Mouse (Mus musculus) midbrain, embryonic 11.5 days (tissue): ENCODE measurements around the gene Rims1. TPM values are rescaled to one million over a fixed set of nuclear protein-coding genes. Genes with fewer than 3 reads are reported as not detected.

Source experiments
- ATAC-seq: fragments of 200-750 bp; cut with Nextera tagmentation; 2 replicates; pipeline ENCODE4 v1.8.0; 2017; ENCODE audit warnings: moderate TSS enrichment, moderate library complexity; ENCODE audit not compliant: low FRiP score
- DNase-seq: peaks from one replicate; pipeline ENCODE4 v3.0.0; 2015; ENCODE audit warnings: low spot score; ENCODE audit errors: missing footprints
- H3K27ac ChIP-seq: fragments of 300-500 bp; sonication (generic); 2 replicates; pipeline ENCODE4 v1.5.1; 2014; ENCODE audit warnings: low read depth, low read length
- H3K27me3 ChIP-seq: fragments of 300-500 bp; sonication (generic); 2 replicates; pipeline ENCODE4 v1.6.1; 2014; ENCODE audit warnings: mild to moderate bottlenecking, low read length, moderate library complexity, mixed read lengths; ENCODE audit not compliant: control insufficient read depth, insufficient read depth
- H3K36me3 ChIP-seq: fragments of 300-500 bp; sonication (generic); 2 replicates; pipeline ENCODE4 v1.6.1; 2014; ENCODE audit warnings: mild to moderate bottlenecking, low read length, moderate library complexity, mixed read lengths; ENCODE audit not compliant: control insufficient read depth, insufficient read depth
- H3K4me1 ChIP-seq: fragments of 300-500 bp; sonication (generic); 2 replicates; pipeline ENCODE4 v1.6.1; 2014; ENCODE audit warnings: low read length; ENCODE audit not compliant: control insufficient read depth, insufficient read depth
- H3K4me2 ChIP-seq: fragments of 300-500 bp; sonication (generic); 2 replicates; pipeline ENCODE4 v1.6.1; 2014; ENCODE audit warnings: mild to moderate bottlenecking, moderate library complexity
- H3K4me3 ChIP-seq: fragments of 300-500 bp; sonication (generic); 2 replicates; pipeline ENCODE4 v1.5.1; 2014; ENCODE audit warnings: low read depth, low read length
- H3K9ac ChIP-seq: fragments of 300-500 bp; sonication (generic); 2 replicates; pipeline ENCODE4 v1.6.1; 2014; ENCODE audit warnings: low read length
- H3K9me3 ChIP-seq: fragments of 300-500 bp; sonication (generic); 2 replicates; pipeline ENCODE4 v1.6.1; 2016; ENCODE audit warnings: low read length; ENCODE audit not compliant: control insufficient read depth
- WGBS: fragments of 180-500 bp; shearing (Covaris S2); extraction: QIAGEN DNeasy Blood & Tissue Kit; methylation state at CpG from one replicate; pipeline ENCODE4 v1.1.7; 2014; 5-methylcytosine and 5-hydroxymethylcytosine counted together
- polyA plus RNA-seq: library from polyadenylated mRNA; unstranded; fragments of >200 nt; fragmentation: Nextera tagmentation; extraction: Ambion mirVana; gene quantifications from 2 replicates; pipeline ENCODE4 v1.2.1, GENCODE M21; 2014

Gene Rims1
- polyA plus RNA-seq, 1 experiment from 2014 or later = 3.6 TPM

- WGBS = 89% methylated on average over 7 of the region's 7 CpGs
- no peak overlapping the region for H3K27ac ChIP-seq
Measured at GRCm38 (mm10) chr1:22410173-22410572, 395.6 kb downstream of the Rims1 start.

DNA sequence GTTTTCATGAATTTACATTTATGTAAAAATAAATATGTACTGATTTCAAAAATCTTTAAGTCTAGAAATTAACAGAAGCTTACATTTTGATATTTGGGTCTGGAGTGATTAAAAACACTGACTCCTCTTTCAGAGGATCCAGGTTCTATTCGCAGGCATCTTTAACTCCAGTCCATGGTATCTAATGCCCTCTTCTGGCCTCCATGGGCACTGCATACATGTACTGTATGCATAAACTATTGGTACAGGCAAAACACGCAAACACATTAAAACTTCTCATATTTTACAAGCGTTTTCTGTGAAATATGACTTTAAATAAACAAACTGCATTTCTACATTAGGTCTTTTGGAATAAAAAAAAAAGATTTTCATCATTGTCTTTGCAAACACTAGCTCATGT is 419.4 kb downstream of the Rims1 start:
- H3K27ac ChIP-seq = no peak overlapping the region
- no peaks in the 10 kb centered on the region for H3K4me1 ChIP-seq
- 66% methylated on average over 3 of the region's 3 CpGs for WGBS
- H3K4me3 ChIP-seq = no peak overlapping the region
- no peaks in the 10 kb centered on the region for H3K9me3 ChIP-seq
- H3K9ac ChIP-seq = no peak overlapping the region
- no peak overlapping the region for H3K4me2 ChIP-seq
- H3K36me3 ChIP-seq = no peaks in the 10 kb centered on the region
- no peaks in the 10 kb centered on the region for H3K27me3 ChIP-seq
- ATAC-seq = no peak
- no peak for DNase-seq

More at GRCm38 (mm10) chr1:22410173-22410572, 395.6 kb downstream of the Rims1 start:
- no peak overlapping the region for H3K4me3 ChIP-seq
- DNase-seq (no peak), ATAC-seq (no peak)
- H3K27me3 ChIP-seq = no peaks in the 10 kb centered on the region
- no peaks in the 10 kb centered on the region for H3K9me3 ChIP-seq
- H3K4me2 ChIP-seq = no peak overlapping the region
- no peaks in the 10 kb centered on the region for H3K4me1 ChIP-seq
- no peaks in the 10 kb centered on the region for H3K36me3 ChIP-seq
- no peak overlapping the region for H3K9ac ChIP-seq

DNA sequence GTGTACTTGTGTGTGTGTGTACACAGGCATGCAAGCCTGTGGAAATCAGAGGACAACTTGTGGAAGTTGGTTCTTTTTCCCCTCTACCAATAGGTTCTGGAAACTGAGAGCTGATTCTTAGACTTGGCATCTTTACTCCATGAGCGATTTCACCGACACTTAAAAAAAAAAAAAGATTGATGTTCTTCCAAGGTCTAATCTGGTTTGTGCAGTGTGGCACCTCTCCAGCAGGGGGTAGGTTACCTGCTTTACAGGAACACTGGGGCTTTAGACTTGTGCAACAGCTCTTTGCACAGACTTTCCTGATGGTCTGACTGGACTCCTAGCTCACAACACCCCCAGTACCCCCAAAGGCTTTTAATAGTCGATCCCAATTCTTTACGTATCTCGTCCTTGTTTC is 428.1 kb downstream of the Rims1 start:
- Histone ChIP-seq H3K4me3 (no peak overlapping the region), H3K9me3 (no peaks in the 10 kb centered on the region), H3K36me3 (no peaks in the 10 kb centered on the region), H3K27ac (no peak overlapping the region), H3K4me2 (no peak overlapping the region), H3K27me3 (no peaks in the 10 kb centered on the region), H3K4me1 (no peaks in the 10 kb centered on the region), H3K9ac (no peak overlapping the region)
- DNase-seq (no peak), ATAC-seq (no peak)
- WGBS = 77% methylated on average over 5 of the region's 5 CpGs

- Histone ChIP-seq H3K9me3 (no peaks in the 10 kb centered on the region), H3K36me3 (no peaks in the 10 kb centered on the region), H3K4me1 (no peaks in the 10 kb centered on the region), H3K27me3 (no peaks in the 10 kb centered on the region), H3K9ac (no peak overlapping the region), H3K27ac (no peak overlapping the region), H3K4me2 (no peak overlapping the region), H3K4me3 (no peak overlapping the region)
- DNase-seq (no peak), ATAC-seq (no peak)
- 55% methylated on average over 6 of the region's 6 CpGs for WGBS
Measured at GRCm38 (mm10) chr1:22377062-22377461, 428.7 kb downstream of the Rims1 start.

GRCm38 (mm10) chr1:22356209-22356608 is 449.6 kb downstream of the Rims1 start:
- no peak overlapping the region for H3K27ac ChIP-seq
- ATAC-seq (no peak), DNase-seq (no peak)
- no peaks in the 10 kb centered on the region for H3K9me3 ChIP-seq
- no peaks in the 10 kb centered on the region for H3K27me3 ChIP-seq
- H3K4me3 ChIP-seq = no peak overlapping the region
- no peaks in the 10 kb centered on the region for H3K36me3 ChIP-seq
- no peak overlapping the region for H3K9ac ChIP-seq
- H3K4me2 ChIP-seq = no peak overlapping the region
- no peaks in the 10 kb centered on the region for H3K4me1 ChIP-seq
- WGBS = 88% methylated on average over 2 of the region's 2 CpGs

GRCm38 (mm10) chr1:22353687-22354086 is 452.1 kb downstream of the Rims1 start:
- Histone ChIP-seq H3K4me3 (no peak overlapping the region), H3K9me3 (no peaks in the 10 kb centered on the region), H3K27me3 (no peaks in the 10 kb centered on the region), H3K4me1 (no peaks in the 10 kb centered on the region), H3K9ac (no peak overlapping the region), H3K4me2 (no peak overlapping the region), H3K27ac (no peak overlapping the region), H3K36me3 (no peaks in the 10 kb centered on the region)
- DNase-seq (no peak), ATAC-seq (no peak)
- WGBS = 78% methylated on average over 4 of the region's 4 CpGs

DNA sequence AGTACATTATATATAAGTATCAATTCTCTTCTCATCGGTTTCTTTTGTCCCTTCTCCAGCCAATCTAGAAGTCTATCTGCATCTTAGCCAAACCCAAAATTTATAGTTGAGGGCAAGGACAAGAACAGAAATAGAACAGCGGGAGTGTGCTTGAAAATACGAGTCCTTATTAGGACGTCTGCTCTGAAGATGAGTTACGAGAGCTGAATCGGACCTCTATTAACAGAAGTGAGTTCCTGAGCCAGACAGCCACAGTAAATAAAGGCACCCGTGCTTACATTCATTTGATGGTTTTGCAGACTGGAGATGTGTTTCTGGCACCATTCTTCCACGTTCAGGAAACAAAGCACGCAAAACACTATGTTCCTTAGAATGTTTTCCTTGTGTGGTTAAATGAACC is 466.9 kb downstream of the Rims1 start:
- no peak overlapping the region for H3K27ac ChIP-seq
- 81% methylated on average over 9 of the region's 9 CpGs for WGBS

DNA sequence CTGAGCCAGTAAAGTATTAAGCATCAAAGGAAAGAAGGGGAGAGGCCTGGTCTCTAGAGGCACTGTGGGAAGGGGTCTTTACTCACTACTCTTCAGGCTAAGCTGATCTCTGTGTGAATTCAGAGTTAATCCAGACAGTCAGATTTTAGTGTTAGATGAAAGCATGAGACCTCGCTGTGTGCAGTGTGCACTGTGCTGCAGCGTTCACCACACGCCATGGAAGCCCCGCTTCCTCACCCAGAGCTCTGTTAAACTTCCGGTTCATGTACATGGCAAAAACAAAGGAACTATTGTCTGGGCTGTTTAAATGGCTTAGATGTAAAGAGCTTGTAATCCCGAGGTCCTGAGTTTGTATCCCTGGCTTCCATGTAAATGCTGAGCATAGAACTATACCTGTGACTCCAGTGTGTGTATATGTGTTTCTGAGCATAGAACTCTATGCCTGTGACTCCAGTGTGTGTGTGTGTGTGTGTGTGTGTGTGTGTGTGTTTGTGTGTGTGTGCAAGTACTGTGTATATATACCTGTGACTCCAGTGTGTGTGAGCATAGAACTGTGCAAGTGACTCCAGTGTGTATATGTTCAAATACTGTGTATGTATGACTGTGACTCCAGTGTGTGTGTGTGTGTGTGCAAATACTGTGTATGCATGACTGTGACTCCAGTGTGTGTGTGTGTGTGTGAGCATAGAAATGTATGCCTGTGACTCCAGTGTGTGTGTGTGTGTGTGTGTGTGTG is 484.7 kb downstream of the Rims1 start:
- H3K27ac ChIP-seq = no peak overlapping the region
- no peaks in the 10 kb centered on the region for H3K9me3 ChIP-seq
- DNase-seq (peak; percentile 88), ATAC-seq (peak; percentile 64)
- peaks cover 4% of the 10 kb centered on the region for H3K4me1 ChIP-seq
- no peak overlapping the region for H3K9ac ChIP-seq
- no peak overlapping the region for H3K4me3 ChIP-seq
- H3K27me3 ChIP-seq = no peaks in the 10 kb centered on the region
- WGBS = 38% methylated on average over 6 of the region's 6 CpGs
- H3K36me3 ChIP-seq = no peaks in the 10 kb centered on the region
- no peak overlapping the region for H3K4me2 ChIP-seq

More for the DNA sequence above, 466.9 kb downstream of the Rims1 start:
- no peak overlapping the region for H3K4me3 ChIP-seq
- H3K9ac ChIP-seq = no peak overlapping the region
- no peaks in the 10 kb centered on the region for H3K9me3 ChIP-seq
- ATAC-seq = no peak
- H3K36me3 ChIP-seq = no peaks in the 10 kb centered on the region
- no peaks in the 10 kb centered on the region for H3K4me1 ChIP-seq
- DNase-seq = no peak
- no peaks in the 10 kb centered on the region for H3K27me3 ChIP-seq
- no peak overlapping the region for H3K4me2 ChIP-seq

DNA sequence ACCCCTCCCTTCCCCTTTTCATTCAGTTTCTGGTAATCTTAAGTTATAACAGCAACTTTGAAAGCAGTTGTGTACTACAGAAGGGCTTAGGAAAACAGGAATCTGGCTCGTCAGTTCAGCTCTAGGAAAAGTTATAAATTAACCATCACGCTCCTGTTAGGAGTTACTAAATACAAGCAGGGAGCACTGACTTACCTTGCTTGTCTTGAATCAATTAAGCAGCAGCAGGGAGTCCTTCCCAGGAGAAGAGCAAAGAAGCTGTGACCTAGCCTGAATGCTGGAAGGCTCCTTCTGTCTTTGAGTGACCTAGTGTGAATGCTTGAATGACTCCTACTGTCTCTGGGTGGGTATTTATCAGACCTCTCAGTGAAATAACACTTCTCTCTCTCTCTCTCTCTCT is 490.3 kb downstream of the Rims1 start:
- DNase-seq (no peak), ATAC-seq (no peak)
- H3K27me3 ChIP-seq = no peaks in the 10 kb centered on the region
- no peak overlapping the region for H3K27ac ChIP-seq
- no peaks in the 10 kb centered on the region; the same call in 1 of the 2 replicates for H3K4me1 ChIP-seq
- H3K4me2 ChIP-seq = no peak overlapping the region
- 17% methylated on average over 2 of the region's 2 CpGs for WGBS
- no peaks in the 10 kb centered on the region for H3K36me3 ChIP-seq
- no peaks in the 10 kb centered on the region for H3K9me3 ChIP-seq
- H3K9ac ChIP-seq = no peak overlapping the region
- H3K4me3 ChIP-seq = no peak overlapping the region
